Mouse (Mus musculus) hindbrain, postnatal 0 days (tissue): ENCODE data around the gene Wtip. TPM values are rescaled to one million over a fixed set of nuclear protein-coding genes. Genes with fewer than 3 reads are reported as not detected.

Experiments
- polyA plus RNA-seq: library from polyadenylated mRNA; unstranded; fragments of >200 nt; fragmentation: Nextera tagmentation; extraction: Ambion mirVana; gene quantifications from 2 replicates; pipeline ENCODE4 v1.2.1, GENCODE M21; 2015
- total RNA-seq: library from RNA; depleted of rRNA; stranded (reverse); fragments of >200 nt; gene quantifications from 2 replicates; pipeline ENCODE4 v1.2.3, GENCODE M21; 2014; rRNA removed

Gene Wtip
- total and polyA plus RNA-seq, 2 experiments from 2014 or later, result 2.8 to 28.8 TPM

Other genes with a start within 250 kb of the Wtip start
- gene Scgb2b26, start 188.2 kb downstream of the Wtip start, total RNA-seq, result not detected in 2 replicates
- not detected in 2 replicates for gene Scgb2b26, start 188.2 kb downstream of the Wtip start, polyA plus RNA-seq
- not detected in 2 replicates for gene Scgb2b27, start 119.3 kb downstream of the Wtip start, total RNA-seq
- not detected in 2 replicates for gene Scgb2b27, start 119.3 kb downstream of the Wtip start, polyA plus RNA-seq
- not detected in 2 replicates for gene Scgb1b27, start 111.8 kb downstream of the Wtip start, total RNA-seq
- not detected in 2 replicates for gene Scgb1b27, start 111.8 kb downstream of the Wtip start, polyA plus RNA-seq
- gene Scgb1b30, start 37.8 kb downstream of the Wtip start, total RNA-seq, result not detected in 2 replicates
- not detected in 2 replicates for gene Scgb1b30, start 37.8 kb downstream of the Wtip start, polyA plus RNA-seq
- 108 and 118 TPM in 2 replicates for gene Uba2, start 36.3 kb upstream of the Wtip start, total RNA-seq
- gene Uba2, start 36.3 kb upstream of the Wtip start, polyA plus RNA-seq, result 123 and 127 TPM in 2 replicates
- 37.6 and 42.7 TPM in 2 replicates for gene Pdcd2l, start 63.4 kb upstream of the Wtip start, total RNA-seq
- 61.6 and 65.7 TPM in 2 replicates for gene Pdcd2l, start 63.4 kb upstream of the Wtip start, polyA plus RNA-seq
- 389 and 393 TPM in 2 replicates for gene Gpi1, start 97.1 kb upstream of the Wtip start, total RNA-seq
- 413 and 448 TPM in 2 replicates for gene Gpi1, start 97.1 kb upstream of the Wtip start, polyA plus RNA-seq
- gene Gm6096, start 117.8 kb upstream of the Wtip start, total RNA-seq, result not detected in 2 replicates
- gene Gm6096, start 117.8 kb upstream of the Wtip start, polyA plus RNA-seq, result not detected in 2 replicates
- 61.0 and 65.5 TPM in 2 replicates for gene 4931406P16Rik, start 180.3 kb upstream of the Wtip start, total RNA-seq
- gene 4931406P16Rik, start 180.3 kb upstream of the Wtip start, polyA plus RNA-seq, result 23.2 and 31.5 TPM in 2 replicates